Mouse (Mus musculus): ENCODE data around the gene Limk1.

DNA sequence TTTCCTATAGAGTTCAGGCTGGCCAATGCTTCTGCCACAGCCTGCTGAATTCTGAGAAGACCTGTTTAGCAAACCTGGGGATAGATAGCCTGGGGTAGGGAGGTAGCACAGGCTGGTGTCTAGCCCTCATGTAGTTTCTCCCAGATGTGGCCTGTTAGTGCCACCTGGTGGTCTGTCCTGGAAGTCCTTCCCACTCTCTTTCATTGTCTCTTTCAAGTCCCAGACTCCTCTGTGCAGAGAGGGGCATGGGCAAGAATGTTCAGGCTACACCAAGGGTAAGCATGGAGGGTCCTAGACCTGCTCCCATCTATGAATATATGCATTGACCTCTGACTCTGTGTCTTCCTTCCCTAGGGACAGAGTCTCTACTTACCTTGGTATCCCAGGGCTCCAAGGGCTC is 15.8 kb upstream of the Limk1 start:
- peak; percentile 93 for TF ChIP-seq CTCF (IDR thresholded peaks at IDR 0.05; ENCODE audit: low read depth)
- TF ChIP-seq EP300 (IDR thresholded peaks at IDR 0.05; ENCODE audit: low read depth), result no peak
